Mouse (Mus musculus) adrenal gland, postnatal 36 days (tissue): Measurements from ENCODE around the gene Htatsf1. TPM values are rescaled to one million over a fixed set of nuclear protein-coding genes. Genes with fewer than 3 reads are reported as not detected.

Experiments
- DNase-seq, 2 experiments: peaks; one replicate each; pipeline ENCODE4 v3.0.0; 2021; ENCODE audit warnings: mixed read lengths in 1 of 2
- long read RNA-seq, 2 experiments: library from polyadenylated mRNA; stranded (forward); transcript quantifications; one replicate each; pipeline ENCODE4 v2.0.0; 2021; ENCODE audit warnings: borderline sequencing depth in 2 of 2
- total RNA-seq, 2 experiments: library from RNA; stranded (reverse); gene quantifications; 2 replicates each; pipeline ENCODE4 v1.2.3; 2021

The Htatsf1 gene
- 10 to 100 TPM; 43.2 to 48.8 TPM for total RNA-seq
- long read RNA-seq, experiment 1, transcript Htatsf1-201 (10 exons, 2,810 nt), result major isoform, 23 of 52 reads
- long read RNA-seq, experiment 1, partial matches to known transcripts, result 23 of 52 reads
- long read RNA-seq, experiment 1, other reads (novel, unspliced or antisense), result 3 of 52 reads
- long read RNA-seq, experiment 2, transcript Htatsf1-201 (10 exons, 2,810 nt), result major isoform, 10 of 14 reads
- long read RNA-seq, experiment 2, partial matches to known transcripts, result 4 of 14 reads
- long read RNA-seq, experiment 2, other reads (novel, unspliced or antisense), result 0 of 14 reads

DNA sequence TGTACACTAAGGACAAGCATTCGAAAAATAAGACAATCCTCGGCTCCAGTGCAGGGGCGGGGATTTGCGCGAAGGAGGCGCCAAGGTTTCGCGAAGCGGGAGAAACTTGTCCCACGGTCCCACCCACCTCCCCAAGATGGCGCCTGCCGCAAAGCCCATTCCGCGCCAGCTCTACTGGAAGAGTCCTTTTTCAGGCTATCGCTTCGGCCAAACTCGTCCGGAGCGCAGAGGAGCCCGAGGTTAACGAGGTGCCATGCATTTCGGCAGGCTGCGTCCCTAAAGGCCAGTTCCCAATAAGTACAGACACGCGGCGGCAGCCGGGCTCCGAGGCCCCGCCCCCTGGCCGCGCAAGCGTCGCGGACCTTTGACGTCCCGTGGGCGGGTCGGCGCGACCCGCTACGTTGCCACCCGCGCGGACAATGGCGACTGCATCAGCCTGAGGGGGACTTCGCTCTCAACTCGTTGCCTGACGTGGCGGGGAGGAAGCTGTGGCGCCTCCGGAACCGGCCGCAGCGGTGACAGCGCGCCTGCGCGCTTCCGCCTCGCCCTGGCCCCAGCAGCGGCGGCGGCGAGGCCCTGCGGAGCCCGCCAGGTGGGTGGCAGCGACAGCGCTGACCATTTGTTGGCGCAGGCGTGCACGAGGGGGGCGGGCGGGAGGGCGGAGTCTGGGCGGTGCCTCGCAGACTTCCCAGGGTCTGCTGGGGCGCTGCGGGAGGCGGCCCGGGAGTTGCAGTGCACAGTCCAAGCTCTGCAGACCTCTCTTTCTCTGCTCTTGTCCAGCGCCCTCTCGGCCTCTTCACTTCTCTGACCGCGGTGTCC lies at the start of gene Htatsf1:
TSS of gene Htatsf1 (plus strand) at position 410 of the 819 bp plus-strand sequence.
- peak; percentile 80 to 84 for DNase-seq

- DNase-seq, result no peak
These were observed 40.5 kb upstream of the Htatsf1 start for GRCm38 (mm10) chrX:57012891-57013290.

GRCm38 (mm10) chrX:57042774-57043173 lies 10.6 kb upstream of the Htatsf1 start, which contains the start of gene Brs3:
TSS of gene Brs3 (plus strand) at chrX:57043074.
- no peak for DNase-seq

DNA sequence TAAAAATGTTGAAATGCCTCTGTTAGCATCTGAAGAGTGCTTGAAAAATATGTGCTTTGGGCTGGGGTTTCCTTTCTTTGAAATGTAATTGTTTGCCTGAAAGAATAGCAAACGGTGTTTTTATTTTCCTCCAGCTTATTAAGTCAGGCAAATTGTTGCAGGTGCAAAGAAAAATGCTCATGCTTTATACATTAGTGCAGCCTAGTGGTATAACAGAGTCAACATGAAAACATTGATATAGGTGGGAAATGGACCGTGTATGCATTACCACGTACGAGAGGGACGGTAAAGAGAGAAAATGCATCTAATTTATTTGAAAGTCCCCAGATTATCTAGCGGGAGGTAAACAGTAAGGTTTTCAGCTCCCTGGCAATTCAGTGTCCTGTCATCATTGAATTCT lies 9.5 kb upstream of the Htatsf1 start:
- DNase-seq, result no peak

- no peak for DNase-seq
These were observed 572 bp upstream of the Htatsf1 start for GRCm38 (mm10) chrX:57052848-57053173.

GRCm38 (mm10) chrX:57053993-57054385 lies 606 bp downstream of the Htatsf1 start:
- peak in 1 of 2 experiments; percentile 1 for DNase-seq

GRCm38 (mm10) chrX:57081496-57081895 lies 28.1 kb downstream of the Htatsf1 start:
- peak; percentile 34 to 36 for DNase-seq

DNA sequence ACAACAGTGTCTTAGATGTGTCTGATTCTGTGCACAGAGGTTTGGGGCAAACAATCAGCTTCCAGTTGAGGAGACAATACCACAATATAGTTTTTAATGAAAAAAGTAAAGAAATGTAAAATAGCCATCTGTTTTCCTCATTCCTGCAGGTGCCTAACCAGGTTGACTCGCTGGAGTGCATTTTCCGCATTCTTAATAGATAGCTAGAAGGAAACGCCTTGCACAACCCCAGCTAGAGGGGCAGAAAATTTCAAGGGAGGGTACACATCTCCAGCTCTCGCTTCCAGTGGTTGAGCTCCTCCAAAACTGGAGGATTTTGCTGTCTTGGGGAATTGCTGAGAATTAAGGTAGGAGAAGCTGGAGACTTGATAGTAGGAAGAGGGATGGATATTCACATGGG lies 34.4 kb downstream of the Htatsf1 start, which contains the start of gene Vgll1:
TSS of gene Vgll1 (plus strand) at position 301 of the 400 bp plus-strand sequence.
- DNase-seq, result no peak

DNA sequence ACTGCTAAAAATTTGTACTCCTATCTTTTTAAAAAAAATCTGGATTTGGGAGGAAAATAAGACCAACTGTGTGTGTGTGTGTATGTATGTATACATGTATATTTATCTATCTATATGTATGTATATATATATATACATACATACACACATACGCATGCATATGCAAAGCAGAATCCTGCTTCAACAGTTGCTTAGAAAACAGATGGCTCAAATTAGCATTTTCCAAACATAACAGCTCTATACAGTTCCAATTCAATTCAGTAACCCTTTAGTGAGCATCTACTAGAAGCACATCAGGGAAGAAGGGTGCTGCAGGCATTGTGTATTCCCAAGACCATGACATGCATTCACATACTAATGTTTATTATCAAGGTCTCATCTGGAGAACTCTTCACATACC lies 50.0 kb downstream of the Htatsf1 start:
- DNase-seq, result no peak

- DNase-seq, result peak; percentile 40 to 44
These were observed 53.6 kb downstream of the Htatsf1 start for GRCm38 (mm10) chrX:57106956-57107355.

Other genes starting within 250 kb of the Htatsf1 start
- 1 to 10 TPM; 1.4 to 2.6 TPM for gene Map7d3, start 231.3 kb upstream of the Htatsf1 start, total RNA-seq
- gene Adgrg4, start 183.4 kb upstream of the Htatsf1 start, total RNA-seq, result not detected
- gene Brs3, start 10.5 kb upstream of the Htatsf1 start, total RNA-seq, result not detected
- gene Vgll1, start 34.5 kb downstream of the Htatsf1 start, total RNA-seq, result not detected
- gene Cd40lg, start 158.6 kb downstream of the Htatsf1 start, total RNA-seq, result not detected